Mouse (Mus musculus): ENCODE data around the gene Sox1.

DNA sequence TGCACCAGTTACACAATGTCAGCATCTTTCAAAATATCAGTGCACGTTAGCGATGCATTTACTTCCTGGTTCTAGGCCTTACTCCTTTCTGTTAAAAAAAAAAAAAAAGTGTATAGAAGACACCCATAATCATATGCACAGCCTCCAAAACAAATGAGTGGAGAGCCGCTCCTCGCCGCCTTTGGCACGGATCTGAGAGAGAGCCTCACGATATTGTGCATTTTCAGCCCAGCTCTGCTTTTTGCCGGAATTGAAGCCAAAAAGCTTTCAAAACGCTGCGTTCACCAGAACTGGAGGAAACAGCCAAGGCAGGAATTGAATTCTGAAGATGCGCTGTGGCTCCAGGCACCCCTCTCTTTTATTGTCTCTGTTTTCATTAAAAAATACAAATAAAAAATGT is 48.2 kb upstream of the Sox1 start:
- TF ChIP-seq POLR2A (IDR thresholded peaks at IDR 0.05; ENCODE audit: extremely low read depth, insufficient read depth, low read length) (no peak), CTCF (IDR thresholded peaks at IDR 0.05; ENCODE audit: extremely low read depth, insufficient read depth, low read length) (no peak)
